ENCODE assay signal across 9 mouse cellular contexts in the genomic region with DNA sequence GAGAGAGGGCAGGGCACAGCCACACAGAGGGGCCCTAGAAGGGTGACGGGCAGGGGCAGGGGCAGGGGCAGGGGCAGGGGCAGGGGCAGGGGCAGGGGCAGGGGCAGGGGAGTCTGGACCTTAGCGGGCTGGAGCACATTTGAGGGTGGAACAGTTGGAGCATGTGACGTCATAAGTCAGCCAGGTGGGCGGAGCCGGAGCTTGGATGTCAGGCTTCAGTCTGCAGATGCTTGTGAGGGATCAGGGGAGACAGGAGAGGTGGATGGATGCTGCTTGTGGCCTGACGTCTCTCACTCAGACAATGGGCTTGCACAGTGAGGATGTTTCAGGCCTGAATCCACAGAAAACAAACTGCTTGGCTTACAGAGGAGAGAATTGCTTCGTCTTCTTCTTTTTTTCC. TPM values are rescaled to one million over a fixed set of nuclear protein-coding genes. Genes with fewer than 3 reads are reported as not detected.
DNase-seq lines count a peak whose midpoint lies in the region; ATAC-seq and TF ChIP-seq lines count a peak whose summit lies in the region.
"Had no signal": no experiment of that assay in that cellular context is flagged by ENCODE, and none has a peak within 500 bp of the region (broad histone marks: within the 10 kb centered on the region; RNA-seq: fewer than 3 reads in every experiment).

No protein-coding gene starts in this region.

- H3K27ac ChIP-seq in heart, embryonic 13.5 days (replicated peaks) = no peak overlapping the region
- peak overlapping the region; percentile 92 for H3K27ac ChIP-seq in bone marrow macrophage, adult 2 months (ENCODE audit: insufficient read depth, low read depth, low read length)
- no peak overlapping the region for H3K27ac ChIP-seq in liver, embryonic 15.5 days (replicated peaks)

- H3K4me1 ChIP-seq in heart, embryonic 13.5 days = peaks cover 35% of the 10 kb centered on the region
- peaks cover 18% of the 10 kb centered on the region for H3K4me1 ChIP-seq in bone marrow macrophage, adult 2 months (ENCODE audit: control insufficient read depth, insufficient read depth, low read length)
- H3K4me1 ChIP-seq in liver, embryonic 15.5 days (replicated peaks) = peaks cover 12% of the 10 kb centered on the region; the same call in 1 of the 2 replicates

- H3K27me3 ChIP-seq in heart, embryonic 13.5 days (replicated peaks) = no peaks in the 10 kb centered on the region
- H3K27me3 ChIP-seq in liver, embryonic 15.5 days = no peaks in the 10 kb centered on the region

- TF ChIP-seq CTCF in bone marrow macrophage, adult 2 months (IDR thresholded peaks at IDR 0.05; ENCODE audit: low read depth, low read length) = no peak

- H3K36me3 ChIP-seq in heart, embryonic 13.5 days = no peaks in the 10 kb centered on the region
- no peaks in the 10 kb centered on the region for H3K36me3 ChIP-seq in liver, embryonic 15.5 days (replicated peaks)

- peak overlapping the region; percentile 46 for H3K4me2 ChIP-seq in heart, embryonic 13.5 days
- H3K4me2 ChIP-seq in liver, embryonic 15.5 days = peak overlapping the region; percentile 25; the same call in 1 of the 2 replicates

- WGBS in heart, embryonic 13.5 days = 20% methylated on average over 7 of the region's 7 CpGs
- WGBS in liver, embryonic 15.5 days (ENCODE audit: insufficient replicate concordance) = 25% methylated on average over 7 of the region's 7 CpGs

- no peaks in the 10 kb centered on the region for H3K9me3 ChIP-seq in heart, embryonic 13.5 days
- no peaks in the 10 kb centered on the region for H3K9me3 ChIP-seq in liver, embryonic 15.5 days (replicated peaks)

- H3K9ac ChIP-seq in heart, embryonic 13.5 days = peak overlapping the region; percentile 56; the same call in 1 of the 2 replicates
- no peak overlapping the region for H3K9ac ChIP-seq in liver, embryonic 15.5 days

- intact Hi-C loops in heart, postnatal 14 days (cut with DNase I) = no loop called here

- TF ChIP-seq POLR2A in bone marrow macrophage, adult 2 months (IDR thresholded peaks at IDR 0.05; ENCODE audit: borderline replicate concordance, low read depth, low read length) = no peak

- no peak overlapping the region for H3K4me3 ChIP-seq in heart, embryonic 13.5 days
- H3K4me3 ChIP-seq in bone marrow macrophage, adult 2 months (ENCODE audit: insufficient read depth, low read length) = 0 out of 2 replicates have a peak overlapping the region, but pooled peaks have one; percentile 42
- H3K4me3 ChIP-seq in liver, embryonic 15.5 days (replicated peaks) = no peak overlapping the region

- no peak for ATAC-seq in heart, embryonic 13.5 days (ENCODE audit: extremely low read depth, insufficient number of reproducible peaks, low FRiP score, low TSS enrichment)
- ATAC-seq in liver, embryonic 15.5 days (ENCODE audit: insufficient read depth) = no peak
- ATAC-seq in erythroid progenitor cell, adult 5-6 weeks (replicated peaks; ENCODE audit: low FRiP score, poor library complexity, severe bottlenecking) = no peak

- DNase-seq in heart, postnatal 14 days = no peak
- peak; percentile 49 for DNase-seq in forelimb bud, embryonic 11.5 days (ENCODE audit: low read depth, low spot score)
- DNase-seq in adrenal gland, postnatal 4 days (ENCODE audit: low spot score in 2 of 2) = no peak
- DNase-seq in thymus, postnatal 25 days = no peak
- DNase-seq: lung, adult 2 months had no signal

RNA-seq across cellular contexts. Expression of gene 6030408B16Rik, which starts 5.5 kb away (rescaled TPM):
- polyA plus RNA-seq in heart, embryonic 13.5 days (2015; fragmentation: Nextera tagmentation; extraction: Ambion mirVana) = 2.4 and 3.0 TPM in 2 replicates
- 1 to 10 TPM; 1.7 to 1.8 TPM for total RNA-seq in heart, postnatal 14 days (2021)
- not detected in 2 replicates for polyA plus RNA-seq in bone marrow macrophage, adult 2 months (2012; ENCODE audit: insufficient read depth, insufficient read length, missing spikeins)
- 0.30 and 0.81 TPM in 2 replicates for polyA plus RNA-seq in liver, embryonic 15.5 days (2015; fragmentation: Nextera tagmentation; extraction: Ambion mirVana)
- total RNA-seq in adrenal gland, postnatal 4 days (2021) = 1 to 10 TPM; 2.6 to 3.4 TPM
- total RNA-seq in erythroid progenitor cell, adult 5-6 weeks (2015; ENCODE audit: low replicate concordance) = not detected in 2 replicates
- not detected in 2 replicates for total RNA-seq in erythroid progenitor cell, adult 5-6 weeks (2017; ENCODE audit: low replicate concordance)

RNA-seq across cellular contexts. Expression of gene Atg101, which starts 14.5 kb away (rescaled TPM):
- 50.6 and 56.1 TPM in 2 replicates for polyA plus RNA-seq in heart, embryonic 13.5 days (2015; fragmentation: Nextera tagmentation; extraction: Ambion mirVana)
- 10 to 100 TPM; 24.7 to 25.5 TPM for total RNA-seq in heart, postnatal 14 days (2021)
- polyA plus RNA-seq in bone marrow macrophage, adult 2 months (2012; ENCODE audit: insufficient read depth, insufficient read length, missing spikeins) = 36.4 and 39.1 TPM in 2 replicates
- polyA plus RNA-seq in liver, embryonic 15.5 days (2015; fragmentation: Nextera tagmentation; extraction: Ambion mirVana) = 25.5 and 27.3 TPM in 2 replicates
- 10 to 100 TPM; 37.8 to 38.9 TPM for total RNA-seq in adrenal gland, postnatal 4 days (2021)
- 1.4 TPM in 1 of 2 replicates, not detected in the other for total RNA-seq in erythroid progenitor cell, adult 5-6 weeks (2015; ENCODE audit: low replicate concordance)
- 5.8 and 11.4 TPM in 2 replicates for total RNA-seq in erythroid progenitor cell, adult 5-6 weeks (2017; ENCODE audit: low replicate concordance)

RNA-seq across cellular contexts. Expression of gene Nr4a1, which starts 44.5 kb away (rescaled TPM):
- 10.4 and 10.8 TPM in 2 replicates for polyA plus RNA-seq in heart, embryonic 13.5 days (2015; fragmentation: Nextera tagmentation; extraction: Ambion mirVana)
- total RNA-seq in heart, postnatal 14 days (2021) = 10 to 100 TPM; 14.0 to 63.1 TPM
- polyA plus RNA-seq in bone marrow macrophage, adult 2 months (2012; ENCODE audit: insufficient read depth, insufficient read length, missing spikeins) = 8.8 and 8.9 TPM in 2 replicates
- 0.68 and 0.83 TPM in 2 replicates for polyA plus RNA-seq in liver, embryonic 15.5 days (2015; fragmentation: Nextera tagmentation; extraction: Ambion mirVana)
- total RNA-seq in adrenal gland, postnatal 4 days (2021) = 10 to 100 TPM; 64.5 to 79.0 TPM
- 2.9 and 5.0 TPM in 2 replicates for total RNA-seq in erythroid progenitor cell, adult 5-6 weeks (2015; ENCODE audit: low replicate concordance)
- total RNA-seq in erythroid progenitor cell, adult 5-6 weeks (2017; ENCODE audit: low replicate concordance) = 1.0 and 9.4 TPM in 2 replicates
